Mouse (Mus musculus): ENCODE results near the gene Cnnm1. TPM values are rescaled to one million over a fixed set of nuclear protein-coding genes. Genes with fewer than 3 reads are reported as not detected.

Cnnm1 gene
- polyA plus RNA-seq, 1 experiment from 2014 or later = 2.3 TPM

DNA sequence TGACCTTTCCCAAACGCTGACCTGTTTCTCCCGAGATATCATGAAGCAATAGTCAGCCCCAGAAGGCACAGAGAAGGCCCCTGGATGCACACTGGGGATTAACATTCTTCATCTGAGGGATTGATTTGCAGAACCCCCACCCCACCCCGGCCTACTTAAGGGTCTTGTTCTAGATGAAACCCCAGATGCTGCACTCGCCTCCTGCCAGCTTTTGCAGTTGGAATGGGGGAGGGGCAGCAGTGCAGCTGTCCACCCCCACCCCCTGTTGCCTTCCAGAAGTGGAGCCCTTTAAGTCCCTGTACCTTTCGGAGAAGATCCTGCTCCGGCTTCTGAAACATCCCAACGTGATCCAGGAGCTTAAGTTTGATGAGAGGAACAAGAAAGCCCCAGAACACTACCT is 29.1 kb downstream of the Cnnm1 start:
- no peak overlapping the region for H3K27ac ChIP-seq (replicated peaks; ENCODE audit: low read depth, low read length)
- no peaks in the 10 kb centered on the region for H3K36me3 ChIP-seq (ENCODE audit: control insufficient read depth, insufficient read depth, low read length)
- no peaks in the 10 kb centered on the region for H3K4me1 ChIP-seq (ENCODE audit: control insufficient read depth, insufficient read depth, low read length)
- no peak for ATAC-seq (ENCODE audit: low FRiP score, low TSS enrichment)
- H3K9me3 ChIP-seq (ENCODE audit: control insufficient read depth, low read length) = no peaks in the 10 kb centered on the region
- WGBS = 55% methylated on average over 7 of the region's 7 CpGs
- DNase-seq = no peak
- H3K9ac ChIP-seq (replicated peaks; ENCODE audit: low read length) = no peak overlapping the region
- H3K27me3 ChIP-seq (ENCODE audit: control insufficient read depth, insufficient read depth, low read length) = no peaks in the 10 kb centered on the region
- no peak overlapping the region for H3K4me3 ChIP-seq (replicated peaks; ENCODE audit: low read depth, low read length)
- no peak overlapping the region for H3K4me2 ChIP-seq (ENCODE audit: low read length)

DNA sequence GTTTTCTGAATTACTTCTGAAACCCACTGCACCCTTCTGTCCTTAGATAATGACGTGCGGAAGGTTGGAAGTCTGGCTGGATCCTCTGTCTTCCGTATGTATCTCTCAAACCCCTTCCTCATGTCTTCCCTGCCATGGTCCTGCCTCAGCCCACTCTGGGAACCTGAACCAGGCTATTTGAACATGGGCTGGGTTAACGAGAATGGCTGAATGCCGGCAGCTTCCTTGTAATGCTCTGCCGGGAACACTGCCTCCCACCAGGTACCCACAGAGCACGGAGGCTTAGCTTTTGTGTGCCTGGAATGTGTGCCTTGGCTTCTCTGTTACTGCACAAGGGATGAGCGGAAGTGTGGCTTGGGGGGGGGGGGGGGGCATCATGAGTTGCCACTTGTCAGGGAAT is 32.1 kb downstream of the Cnnm1 start:
- no peak overlapping the region for H3K9ac ChIP-seq (replicated peaks; ENCODE audit: low read length)
- H3K27ac ChIP-seq (replicated peaks; ENCODE audit: low read depth, low read length) = no peak overlapping the region
- no peaks in the 10 kb centered on the region for H3K9me3 ChIP-seq (ENCODE audit: control insufficient read depth, low read length)
- no peaks in the 10 kb centered on the region for H3K36me3 ChIP-seq (ENCODE audit: control insufficient read depth, insufficient read depth, low read length)
- 60% methylated on average over 8 of the region's 8 CpGs for WGBS
- ATAC-seq (ENCODE audit: low FRiP score, low TSS enrichment) (no peak), DNase-seq (no peak)
- no peaks in the 10 kb centered on the region for H3K4me1 ChIP-seq (ENCODE audit: control insufficient read depth, insufficient read depth, low read length)
- no peak overlapping the region for H3K4me2 ChIP-seq (ENCODE audit: low read length)
- H3K27me3 ChIP-seq (ENCODE audit: control insufficient read depth, insufficient read depth, low read length) = no peaks in the 10 kb centered on the region
- no peak overlapping the region for H3K4me3 ChIP-seq (replicated peaks; ENCODE audit: low read depth, low read length)

- H3K27me3 ChIP-seq (ENCODE audit: control insufficient read depth, insufficient read depth, low read length) = no peaks in the 10 kb centered on the region
- ATAC-seq (ENCODE audit: low FRiP score, low TSS enrichment) = no peak
- WGBS = 94% methylated on average over 7 of the region's 7 CpGs
- no peaks in the 10 kb centered on the region for H3K36me3 ChIP-seq (ENCODE audit: control insufficient read depth, insufficient read depth, low read length)
- no peaks in the 10 kb centered on the region for H3K9me3 ChIP-seq (ENCODE audit: control insufficient read depth, low read length)
- DNase-seq = no peak
- no peak overlapping the region for H3K27ac ChIP-seq (replicated peaks; ENCODE audit: low read depth, low read length)
- no peaks in the 10 kb centered on the region for H3K4me1 ChIP-seq (ENCODE audit: control insufficient read depth, insufficient read depth, low read length)
- H3K9ac ChIP-seq (replicated peaks; ENCODE audit: low read length) = no peak overlapping the region
- H3K4me2 ChIP-seq (ENCODE audit: low read length) = no peak overlapping the region
- no peak overlapping the region for H3K4me3 ChIP-seq (replicated peaks; ENCODE audit: low read depth, low read length)
Observed at GRCm38 (mm10) chr19:43472781-43473180, 32.5 kb downstream of the Cnnm1 start.

GRCm38 (mm10) chr19:43475642-43476041 is 35.4 kb downstream of the Cnnm1 start:
- Histone ChIP-seq H3K9me3 (ENCODE audit: control insufficient read depth, low read length) (no peaks in the 10 kb centered on the region), H3K27me3 (ENCODE audit: control insufficient read depth, insufficient read depth, low read length) (no peaks in the 10 kb centered on the region), H3K4me1 (ENCODE audit: control insufficient read depth, insufficient read depth, low read length) (no peaks in the 10 kb centered on the region), H3K4me2 (ENCODE audit: low read length) (no peak overlapping the region), H3K9ac (replicated peaks; ENCODE audit: low read length) (no peak overlapping the region), H3K27ac (replicated peaks; ENCODE audit: low read depth, low read length) (no peak overlapping the region), H3K36me3 (ENCODE audit: control insufficient read depth, insufficient read depth, low read length) (no peaks in the 10 kb centered on the region), H3K4me3 (replicated peaks; ENCODE audit: low read depth, low read length) (no peak overlapping the region)
- no peak for ATAC-seq (ENCODE audit: low FRiP score, low TSS enrichment)
- no peak for DNase-seq
- 61% methylated on average over 2 of the region's 2 CpGs for whole genome bisulfite sequencing

- H3K27me3 ChIP-seq (ENCODE audit: control insufficient read depth, insufficient read depth, low read length) = no peaks in the 10 kb centered on the region
- WGBS = 71% methylated on average over 7 of the region's 7 CpGs
- H3K9ac ChIP-seq (replicated peaks; ENCODE audit: low read length) = no peak overlapping the region
- ATAC-seq (ENCODE audit: low FRiP score, low TSS enrichment) (no peak), DNase-seq (no peak)
- H3K27ac ChIP-seq (replicated peaks; ENCODE audit: low read depth, low read length) = no peak overlapping the region
- no peaks in the 10 kb centered on the region for H3K4me1 ChIP-seq (ENCODE audit: control insufficient read depth, insufficient read depth, low read length)
- H3K4me2 ChIP-seq (ENCODE audit: low read length) = no peak overlapping the region
- H3K36me3 ChIP-seq (ENCODE audit: control insufficient read depth, insufficient read depth, low read length) = no peaks in the 10 kb centered on the region
- no peak overlapping the region for H3K4me3 ChIP-seq (replicated peaks; ENCODE audit: low read depth, low read length)
- H3K9me3 ChIP-seq (ENCODE audit: control insufficient read depth, low read length) = no peaks in the 10 kb centered on the region
Observed at GRCm38 (mm10) chr19:43476063-43476462, 35.8 kb downstream of the Cnnm1 start.

- no peak for DNase-seq
- H3K27ac ChIP-seq (replicated peaks; ENCODE audit: low read depth, low read length) = no peak overlapping the region
- H3K9ac ChIP-seq (replicated peaks; ENCODE audit: low read length) = no peak overlapping the region
- WGBS = 92% methylated on average over 5 of the region's 5 CpGs
- no peak overlapping the region for H3K4me3 ChIP-seq (replicated peaks; ENCODE audit: low read depth, low read length)
- H3K9me3 ChIP-seq (ENCODE audit: control insufficient read depth, low read length) = no peaks in the 10 kb centered on the region
- no peak for ATAC-seq (ENCODE audit: low FRiP score, low TSS enrichment)
- no peaks in the 10 kb centered on the region for H3K27me3 ChIP-seq (ENCODE audit: control insufficient read depth, insufficient read depth, low read length)
- H3K4me1 ChIP-seq (ENCODE audit: control insufficient read depth, insufficient read depth, low read length) = no peaks in the 10 kb centered on the region
- no peaks in the 10 kb centered on the region for H3K36me3 ChIP-seq (ENCODE audit: control insufficient read depth, insufficient read depth, low read length)
- H3K4me2 ChIP-seq (ENCODE audit: low read length) = no peak overlapping the region
Observed at GRCm38 (mm10) chr19:43477436-43477835, 37.2 kb downstream of the Cnnm1 start.

DNA sequence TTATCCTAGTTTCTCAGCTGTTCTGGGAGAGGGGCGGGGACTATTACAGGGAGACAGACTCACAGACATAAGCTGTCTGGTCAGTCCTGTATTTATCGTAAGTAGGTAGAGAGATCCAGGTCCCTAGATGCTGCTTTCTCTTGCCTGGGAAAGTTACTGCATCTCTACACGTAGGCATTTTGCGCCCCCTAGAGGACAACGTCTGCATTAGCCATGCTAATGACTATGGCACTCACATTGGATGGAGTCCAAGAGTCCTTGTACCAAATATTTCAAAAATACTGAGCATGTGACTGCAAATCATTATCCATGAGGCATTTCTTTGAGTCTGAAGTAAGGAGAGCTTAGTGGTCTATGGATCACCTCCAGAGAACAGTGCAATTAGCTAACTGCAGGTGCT is 38.7 kb downstream of the Cnnm1 start:
- Histone ChIP-seq H3K27me3 (ENCODE audit: control insufficient read depth, insufficient read depth, low read length) (no peaks in the 10 kb centered on the region), H3K4me2 (ENCODE audit: low read length) (no peak overlapping the region), H3K36me3 (ENCODE audit: control insufficient read depth, insufficient read depth, low read length) (no peaks in the 10 kb centered on the region), H3K4me3 (replicated peaks; ENCODE audit: low read depth, low read length) (no peak overlapping the region), H3K4me1 (ENCODE audit: control insufficient read depth, insufficient read depth, low read length) (no peaks in the 10 kb centered on the region), H3K27ac (replicated peaks; ENCODE audit: low read depth, low read length) (no peak overlapping the region), H3K9ac (replicated peaks; ENCODE audit: low read length) (no peak overlapping the region), H3K9me3 (ENCODE audit: control insufficient read depth, low read length) (no peaks in the 10 kb centered on the region)
- ATAC-seq (ENCODE audit: low FRiP score, low TSS enrichment) (no peak), DNase-seq (peak; percentile 88)
- 23% methylated on average over 5 of the region's 5 CpGs for WGBS

- Histone ChIP-seq H3K36me3 (ENCODE audit: control insufficient read depth, insufficient read depth, low read length) (no peaks in the 10 kb centered on the region), H3K4me3 (replicated peaks; ENCODE audit: low read depth, low read length) (no peak overlapping the region), H3K4me1 (ENCODE audit: control insufficient read depth, insufficient read depth, low read length) (no peaks in the 10 kb centered on the region), H3K27me3 (ENCODE audit: control insufficient read depth, insufficient read depth, low read length) (no peaks in the 10 kb centered on the region), H3K9ac (replicated peaks; ENCODE audit: low read length) (no peak overlapping the region), H3K4me2 (ENCODE audit: low read length) (no peak overlapping the region), H3K27ac (replicated peaks; ENCODE audit: low read depth, low read length) (no peak overlapping the region), H3K9me3 (ENCODE audit: control insufficient read depth, low read length) (no peaks in the 10 kb centered on the region)
- WGBS = 87% methylated on average over 5 of the region's 5 CpGs
- ATAC-seq (ENCODE audit: low FRiP score, low TSS enrichment) (no peak), DNase-seq (no peak)
Observed at GRCm38 (mm10) chr19:43479431-43479830, 39.2 kb downstream of the Cnnm1 start.

DNA sequence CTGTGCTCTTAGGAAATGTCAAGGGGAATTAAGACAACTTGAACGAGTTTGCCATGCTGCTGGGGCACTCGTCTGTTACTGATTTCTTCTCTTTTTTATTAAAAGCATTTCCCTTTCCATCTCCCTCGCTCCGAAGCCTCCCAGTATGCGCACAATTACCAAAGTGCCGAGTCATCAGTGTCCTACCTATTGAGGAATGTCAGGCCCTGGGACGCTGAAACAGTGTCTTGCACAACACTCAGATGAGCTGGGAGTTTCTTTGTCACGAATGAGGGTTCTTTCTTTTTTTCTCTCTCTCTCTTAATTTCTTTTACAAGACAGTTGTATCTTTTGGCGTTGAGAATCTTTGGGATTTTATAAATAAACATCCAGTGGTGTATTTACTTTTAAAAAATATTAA is 40.3 kb downstream of the Cnnm1 start:
- no peaks in the 10 kb centered on the region for H3K9me3 ChIP-seq (ENCODE audit: control insufficient read depth, low read length)
- H3K4me1 ChIP-seq (ENCODE audit: control insufficient read depth, insufficient read depth, low read length) = no peaks in the 10 kb centered on the region
- no peaks in the 10 kb centered on the region for H3K36me3 ChIP-seq (ENCODE audit: control insufficient read depth, insufficient read depth, low read length)
- H3K9ac ChIP-seq (replicated peaks; ENCODE audit: low read length) = no peak overlapping the region
- H3K4me2 ChIP-seq (ENCODE audit: low read length) = no peak overlapping the region
- ATAC-seq (ENCODE audit: low FRiP score, low TSS enrichment) = no peak
- H3K27me3 ChIP-seq (ENCODE audit: control insufficient read depth, insufficient read depth, low read length) = no peaks in the 10 kb centered on the region
- H3K27ac ChIP-seq (replicated peaks; ENCODE audit: low read depth, low read length) = no peak overlapping the region
- no peak for DNase-seq
- no peak overlapping the region for H3K4me3 ChIP-seq (replicated peaks; ENCODE audit: low read depth, low read length)
- 70% methylated on average over 9 of the region's 9 CpGs for WGBS

Data from midbrain, embryonic 14.5 days (tissue).